Mouse (Mus musculus) large intestine, adult 2 months (tissue): ENCODE measurements around the gene Gm11437. TPM values are rescaled to one million over a fixed set of nuclear protein-coding genes. Genes with fewer than 3 reads are reported as not detected.

Source experiments
- DNase-seq: peaks from one replicate; pipeline ENCODE4 v3.0.0-alpha.2; 2012; ENCODE audit warnings: low read depth, low spot score
- WGBS: fragments of 180-500 bp; shearing (Covaris S2); methylation state at CpG from one replicate; pipeline ENCODE4 v1.1.7; 2018; 5-methylcytosine and 5-hydroxymethylcytosine counted together
- polyA plus RNA-seq: library from polyadenylated mRNA; depleted of rRNA; stranded (reverse); fragments of >200 nt; gene quantifications from 2 replicates; pipeline ENCODE4 v1.2.3, GENCODE M21; 2012

The Gm11437 gene
- polyA plus RNA-seq, 1 experiment = 10.4 TPM

DNA sequence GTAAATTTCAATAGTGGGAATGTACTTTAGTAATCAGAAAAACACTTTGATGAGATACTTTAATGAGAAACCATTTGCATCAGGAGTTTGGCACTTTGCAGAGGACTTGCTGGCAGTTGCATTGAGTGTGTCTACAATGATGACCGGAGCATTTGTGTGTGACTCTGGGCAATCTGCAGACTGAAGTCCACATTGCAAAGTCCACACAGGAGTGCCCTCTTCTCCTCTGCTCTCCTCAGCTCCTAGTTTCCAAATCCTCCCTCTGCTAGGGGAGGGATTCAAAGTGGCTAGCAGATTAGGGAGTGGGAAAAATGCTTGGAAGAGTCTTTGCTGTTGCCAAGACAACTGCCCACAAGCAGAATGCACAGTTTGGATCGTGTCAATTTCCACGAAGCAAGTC, 21.2 kb downstream of the Gm11437 start:
- no peak for DNase-seq
- 43% methylated on average over 3 of the region's 3 CpGs for WGBS

DNA sequence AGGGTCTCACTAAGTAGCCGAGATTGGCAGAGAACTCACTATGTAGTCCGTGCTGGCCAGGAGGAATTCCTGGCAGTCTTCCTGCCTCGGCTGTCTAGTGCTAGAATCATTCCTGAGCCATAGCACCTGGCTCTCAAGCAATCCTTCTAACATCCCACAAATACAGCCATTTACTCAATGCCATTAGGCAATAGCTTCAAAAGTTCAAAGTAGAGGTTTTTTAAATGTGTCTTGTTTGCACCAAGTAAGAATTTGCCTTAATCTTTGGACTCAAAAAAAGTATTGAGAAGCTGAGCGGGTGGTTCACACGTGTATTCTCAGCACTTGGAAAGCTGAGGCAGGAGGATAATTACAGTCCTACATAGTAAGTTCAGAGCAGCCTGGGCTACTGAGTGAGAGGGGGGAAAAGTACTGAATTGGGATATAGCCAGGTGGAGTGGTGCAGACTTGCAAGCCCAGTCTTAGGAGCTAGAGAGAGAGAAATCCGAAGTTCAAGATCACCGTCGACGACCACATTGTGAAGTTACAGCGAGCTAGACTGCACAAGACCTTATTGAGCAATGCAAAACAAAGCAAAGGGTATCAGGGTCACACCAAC, 22.0 kb downstream of the Gm11437 start:
- no peak for DNase-seq

DNA sequence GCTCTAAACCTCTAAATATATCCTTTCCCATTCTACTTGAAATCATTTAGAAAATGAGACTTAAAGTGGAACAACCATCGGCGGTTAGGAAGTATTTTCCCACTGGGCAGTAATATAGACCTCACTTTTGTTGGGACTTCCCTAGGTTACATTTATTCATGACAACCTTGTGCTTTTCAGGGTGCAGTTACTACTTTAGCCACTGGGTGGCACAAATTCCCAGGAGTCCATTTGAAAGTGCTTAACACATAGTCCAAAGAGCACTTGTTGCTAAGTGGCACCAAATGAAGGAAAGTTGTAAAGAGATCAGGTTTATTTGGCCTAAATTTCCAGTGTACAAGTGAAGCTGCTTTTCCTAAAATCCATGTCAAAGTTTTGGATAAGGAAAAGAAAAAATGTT, 25.5 kb downstream of the Gm11437 start:
- WGBS = 25% methylated on average over 2 of the region's 2 CpGs
- peak; percentile 72 for DNase-seq

More for the DNA sequence above, 22.0 kb downstream of the Gm11437 start:
- WGBS = 76% methylated on average over 10 of the region's 10 CpGs

- no peak for DNase-seq
- 92% methylated on average over 3 of the region's 3 CpGs for WGBS
These were observed 30.8 kb downstream of the Gm11437 start for GRCm38 (mm10) chr11:84136453-84136852.

DNA sequence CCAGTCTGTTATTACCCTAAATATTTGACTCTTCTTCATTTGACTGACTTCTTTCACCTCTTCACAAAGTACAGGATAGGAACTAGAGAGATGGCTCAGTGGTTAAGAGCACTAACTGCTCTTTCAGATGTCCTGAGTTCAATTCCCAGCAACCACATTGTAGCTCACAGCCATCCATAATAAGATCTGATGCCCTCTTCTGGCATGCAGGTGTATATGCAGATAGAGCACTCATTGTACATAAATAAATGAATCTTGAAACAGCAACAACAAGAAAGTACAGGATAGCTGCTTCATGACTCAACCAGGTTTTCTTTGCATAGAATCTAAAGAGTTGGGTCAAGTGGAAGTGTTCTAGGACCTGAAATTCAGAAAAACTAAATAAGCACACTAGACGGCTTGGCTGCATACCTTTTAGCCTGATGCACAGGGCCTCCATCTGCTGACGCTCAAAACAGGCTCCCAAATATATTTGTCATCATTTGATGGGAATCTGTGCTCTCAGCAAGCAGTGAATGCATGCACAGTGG, 32.9 kb downstream of the Gm11437 start:
- no peak for DNase-seq
- 91% methylated on average over 2 of the region's 2 CpGs for WGBS

DNA sequence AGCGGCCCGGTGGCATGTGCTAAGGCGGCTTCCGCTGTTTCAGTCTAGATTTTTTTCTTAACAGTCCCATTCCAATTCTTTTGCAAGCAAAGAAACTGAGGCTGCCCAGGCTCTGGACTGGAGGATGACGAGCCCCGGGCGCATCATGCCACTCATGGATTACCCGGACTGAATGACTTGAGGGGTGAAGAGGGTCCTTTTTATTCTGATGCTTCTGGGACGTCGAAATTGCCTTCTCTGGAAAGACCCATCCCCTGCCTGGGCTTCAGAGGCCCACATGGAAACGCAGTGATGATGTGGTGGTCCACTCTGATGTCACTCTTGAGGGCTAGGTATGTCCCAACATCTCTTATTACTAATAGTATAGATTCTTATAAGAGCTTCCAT, 37.5 kb downstream of the Gm11437 start:
- 6% methylated on average over 11 of the region's 11 CpGs for WGBS
- DNase-seq = no peak

- no peak for DNase-seq
- WGBS = under 1% methylated on average over 79 of the region's 83 CpGs
These were observed 38.1 kb downstream of the Gm11437 start, which contains the start of the genes Tada2a and Acaca for GRCm38 (mm10) chr11:84128943-84129798. Gene Tada2a, minus strand, starts transcription at chr11:84129600. Gene Acaca, plus strand, starts transcription at chr11:84129672.

DNA sequence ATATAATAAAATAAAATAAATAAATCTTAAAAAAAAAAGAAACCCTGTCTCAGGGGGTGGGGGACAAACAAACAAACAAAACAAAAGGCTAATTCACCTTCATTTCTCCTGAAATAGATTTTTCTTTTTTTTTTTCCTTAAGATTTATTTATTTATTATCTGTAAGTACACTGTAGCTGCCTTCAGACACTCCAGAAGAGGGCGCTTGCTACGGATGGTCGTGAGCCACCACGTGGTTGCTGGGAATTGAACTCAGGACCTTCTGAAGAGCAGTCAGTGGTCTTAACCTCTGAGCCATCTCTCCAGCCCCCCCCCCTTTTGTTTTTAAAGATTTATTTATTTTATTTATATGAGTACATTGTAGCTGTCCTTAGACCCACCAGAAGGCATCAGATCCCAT, 39.3 kb downstream of the Gm11437 start:
- DNase-seq = no peak
- 52% methylated on average over 4 of the region's 4 CpGs for WGBS

- WGBS = 44% methylated on average over 12 of the region's 12 CpGs
- DNase-seq = no peak
These were observed 46.0 kb downstream of the Gm11437 start for GRCm38 (mm10) chr11:84121051-84121956.

DNA sequence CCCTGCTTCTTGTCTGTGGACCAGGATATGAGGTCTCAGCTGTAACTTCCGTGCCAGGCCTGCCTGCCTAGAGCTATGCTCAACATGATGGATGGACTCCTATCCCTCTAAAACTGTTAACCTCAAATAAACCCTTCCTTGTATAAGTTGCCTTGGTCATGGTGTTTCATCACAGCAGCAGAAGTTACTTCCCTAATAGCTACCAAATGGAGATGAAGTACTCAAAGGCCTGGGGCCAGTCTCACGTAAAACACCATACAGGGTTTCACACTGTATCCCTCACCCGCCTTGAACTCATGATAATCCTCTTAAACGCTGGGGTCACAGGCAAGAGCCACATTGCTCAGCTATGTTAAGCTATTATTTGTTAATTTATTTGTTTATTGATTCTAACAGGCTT, 49.8 kb downstream of the Gm11437 start:
- 93% methylated on average over 4 of the region's 4 CpGs for WGBS
- no peak for DNase-seq

DNA sequence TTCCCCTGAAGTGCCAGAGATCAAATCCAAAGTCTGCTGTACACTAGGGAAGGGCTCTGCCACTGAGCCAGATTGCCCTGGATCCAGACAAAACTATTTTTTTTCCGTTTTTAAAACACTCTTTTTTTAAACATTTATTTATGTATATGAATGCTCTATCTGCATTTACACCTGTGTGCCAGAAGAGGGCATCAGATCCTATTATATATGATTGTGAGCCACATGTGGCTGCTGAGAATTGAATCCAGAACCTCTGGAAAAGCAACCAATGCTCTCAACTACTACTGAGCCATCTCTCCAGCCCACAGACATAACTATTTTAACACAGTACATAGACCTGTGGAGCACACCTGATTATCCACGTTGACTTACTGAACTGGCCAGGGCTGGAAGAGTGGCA, 51.1 kb downstream of the Gm11437 start:
- 58% methylated on average over 2 of the region's 2 CpGs for WGBS
- DNase-seq = no peak

GRCm38 (mm10) chr11:84115646-84116045, 51.6 kb downstream of the Gm11437 start:
- WGBS = 69% methylated on average over 9 of the region's 9 CpGs
- no peak for DNase-seq

DNA sequence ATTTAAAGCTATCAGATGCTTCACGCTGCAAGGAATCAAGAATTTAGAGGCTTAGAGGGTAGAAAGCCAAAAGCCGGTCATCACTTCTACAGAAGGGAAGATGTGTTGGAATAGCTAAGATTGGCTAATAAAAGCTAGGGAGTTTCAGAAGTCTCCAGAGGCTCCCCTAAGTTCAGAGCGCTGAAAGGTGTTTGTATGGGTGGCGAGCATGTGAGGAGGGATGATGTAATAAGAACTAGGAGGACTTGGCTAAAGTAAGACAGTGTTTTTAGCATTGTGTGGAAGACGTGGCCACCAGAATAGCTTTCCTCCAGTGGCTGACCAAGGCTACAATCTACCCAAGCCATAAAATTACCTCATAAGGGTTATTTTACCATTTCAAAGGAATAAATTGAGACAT, 53.7 kb downstream of the Gm11437 start:
- WGBS = 88% methylated on average over 5 of the region's 5 CpGs
- no peak for DNase-seq

DNA sequence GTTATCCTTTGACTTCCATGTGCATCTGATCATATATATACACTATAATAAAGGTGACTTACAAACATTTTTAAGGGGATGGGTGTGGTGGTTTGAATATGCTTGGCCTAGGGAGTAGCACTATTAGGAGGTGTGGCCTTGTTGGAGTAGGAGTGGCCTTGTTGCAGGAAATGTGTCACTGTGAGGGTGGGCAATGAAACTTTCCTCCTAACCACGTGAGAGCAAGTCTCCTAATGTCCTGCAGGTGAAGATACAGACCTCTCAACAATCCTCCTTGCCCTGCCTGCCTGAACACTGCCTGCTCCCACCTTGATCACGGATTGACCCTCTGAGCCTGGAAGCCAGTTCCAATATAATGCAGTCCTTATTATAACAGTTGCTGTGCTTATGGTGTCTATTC, 60.1 kb downstream of the Gm11437 start:
- WGBS = 56% methylated on average over 2 of the region's 2 CpGs
- no peak for DNase-seq

- DNase-seq = no peak
- WGBS = 90% methylated on average over 6 of the region's 6 CpGs
These were observed 63.2 kb downstream of the Gm11437 start for GRCm38 (mm10) chr11:84104036-84104435.

DNA sequence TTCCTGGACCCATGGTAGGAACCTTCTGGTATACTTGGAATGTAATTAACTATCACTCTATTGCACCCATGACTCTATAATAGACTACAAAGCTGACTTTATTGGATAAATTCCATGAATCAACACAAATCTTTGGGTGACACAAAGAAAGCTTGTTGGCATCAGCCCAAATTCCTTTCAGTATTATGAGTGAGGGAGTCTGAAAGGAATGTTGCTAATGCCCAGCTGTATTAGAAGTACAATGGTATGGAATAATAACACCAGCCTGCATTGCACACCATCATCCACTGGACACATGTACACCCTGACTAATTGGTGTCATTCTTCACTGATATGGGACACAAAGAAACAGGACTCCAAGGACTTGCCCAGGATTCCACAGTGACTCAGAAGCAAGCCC, 66.1 kb downstream of the Gm11437 start:
- no peak for DNase-seq
